Mouse (Mus musculus): ENCODE data around the gene Ebp. TPM values are rescaled to one million over a fixed set of nuclear protein-coding genes. Genes with fewer than 3 reads are reported as not detected.
A peak's percentile ranks its signal among the peaks of the same experiment; 100 is the strongest.

Ebp gene
- polyA plus RNA-seq (2016; fragmentation: Nextera tagmentation; extraction: Ambion mirVana) = 27.7 and 30.9 TPM in 2 replicates

GRCm38 (mm10) chrX:8193419-8193723 lies at the start of gene Ebp:
Gene Ebp (minus strand): TSS chrX:8193512.
- WGBS = 29% methylated on average over 10 of the region's 10 CpGs
- no peaks in the 10 kb centered on the region for H3K4me1 ChIP-seq
- H3K27ac ChIP-seq = peak within 1 kb of the TSS; percentile 88
- H3K36me3 ChIP-seq (replicated peaks) = no peaks in the 10 kb centered on the region
- no peak for DNase-seq (ENCODE audit: extremely low spot score, low spot score)
- no peaks in the 10 kb centered on the region for H3K9me3 ChIP-seq
- H3K27me3 ChIP-seq (ENCODE audit: poor library complexity, severe bottlenecking) = no peaks in the 10 kb centered on the region
- peak within 1 kb of the TSS; percentile 58 for H3K4me3 ChIP-seq

DNA sequence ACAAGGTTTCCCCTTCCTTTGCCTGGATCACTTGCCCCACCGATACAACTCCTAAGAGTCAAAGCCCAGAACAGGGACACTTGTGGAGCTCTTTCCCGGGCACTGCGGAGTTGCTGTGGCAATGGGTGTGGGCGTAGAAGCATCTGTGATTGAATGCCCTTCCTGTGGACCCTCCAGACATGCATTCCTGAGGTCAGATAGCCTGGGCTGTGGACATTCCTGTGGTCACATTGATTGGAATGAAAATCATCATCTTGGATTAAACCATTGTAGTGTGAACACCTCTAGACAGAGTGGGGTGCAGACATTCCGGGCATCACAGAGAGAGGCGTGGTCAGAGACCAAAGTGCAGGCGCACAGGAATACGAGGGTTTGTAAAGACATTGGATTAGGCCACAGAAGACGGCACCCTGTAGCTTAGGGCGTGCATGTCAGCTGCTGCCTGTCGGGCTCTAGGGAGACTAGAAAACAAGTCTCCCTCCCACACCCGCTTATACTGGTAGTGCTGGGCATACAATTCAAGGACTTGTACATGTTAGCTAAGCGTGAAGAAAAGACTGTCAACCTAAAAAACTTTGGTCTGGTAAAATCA lies 45.6 kb upstream of the Ebp start:
- no peak for DNase-seq (ENCODE audit: extremely low spot score, low spot score)
- H3K36me3 ChIP-seq (replicated peaks) = peaks cover 6% of the 10 kb centered on the region; the same call in 1 of the 2 replicates
- H3K27me3 ChIP-seq (ENCODE audit: poor library complexity, severe bottlenecking) = no peaks in the 10 kb centered on the region
- no peak overlapping the region for H3K27ac ChIP-seq
- no peaks in the 10 kb centered on the region for H3K4me1 ChIP-seq
- H3K4me3 ChIP-seq = no peak overlapping the region
- no peaks in the 10 kb centered on the region for H3K9me3 ChIP-seq
- WGBS = 78% methylated on average over 13 of the region's 13 CpGs

- no peaks in the 10 kb centered on the region for H3K27me3 ChIP-seq (ENCODE audit: poor library complexity, severe bottlenecking)
- H3K9me3 ChIP-seq = no peaks in the 10 kb centered on the region
- no peak for DNase-seq (ENCODE audit: extremely low spot score, low spot score)
- no peak overlapping the region for H3K4me3 ChIP-seq
- WGBS = 86% methylated on average over 2 of the region's 2 CpGs
- no peak overlapping the region for H3K27ac ChIP-seq
- H3K36me3 ChIP-seq (replicated peaks) = peaks cover 4% of the 10 kb centered on the region; the same call in 1 of the 2 replicates
- H3K4me1 ChIP-seq = no peaks in the 10 kb centered on the region
These were observed 43.4 kb upstream of the Ebp start for GRCm38 (mm10) chrX:8236704-8237103.

- 71% methylated on average over 3 of the region's 3 CpGs for WGBS
- no peak for DNase-seq (ENCODE audit: extremely low spot score, low spot score)
- no peak overlapping the region for H3K4me3 ChIP-seq
These were observed 40.3 kb upstream of the Ebp start for GRCm38 (mm10) chrX:8233602-8234001.

DNA sequence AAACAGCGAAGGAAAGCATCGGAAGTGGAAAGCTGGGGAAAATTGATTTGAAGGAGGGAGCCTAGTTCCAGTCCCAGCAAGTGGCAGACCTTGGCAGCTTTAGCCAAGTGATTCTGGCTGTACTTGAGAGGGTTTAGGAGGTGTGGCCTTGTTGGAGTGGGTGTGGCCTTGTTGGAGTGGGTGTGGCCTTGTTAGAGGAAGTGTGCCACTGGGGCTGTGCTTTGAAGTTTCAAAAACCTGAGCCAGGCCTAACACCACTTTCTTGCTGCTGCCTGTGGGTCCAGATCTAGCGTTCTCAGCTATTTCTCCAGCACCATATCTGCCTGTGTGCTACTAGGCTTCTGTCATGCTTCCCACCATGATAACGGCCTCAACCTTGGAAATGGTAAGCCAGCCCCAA lies 37.0 kb upstream of the Ebp start:
- WGBS = 71% methylated on average over 4 of the region's 4 CpGs
- H3K4me1 ChIP-seq = no peaks in the 10 kb centered on the region
- H3K9me3 ChIP-seq = no peaks in the 10 kb centered on the region
- H3K27me3 ChIP-seq (ENCODE audit: poor library complexity, severe bottlenecking) = no peaks in the 10 kb centered on the region
- H3K36me3 ChIP-seq (replicated peaks) = no peaks in the 10 kb centered on the region
- no peak overlapping the region for H3K4me3 ChIP-seq
- DNase-seq (ENCODE audit: extremely low spot score, low spot score) = no peak
- H3K27ac ChIP-seq = no peak overlapping the region

More at GRCm38 (mm10) chrX:8233602-8234001, 40.3 kb upstream of the Ebp start:
- H3K27ac ChIP-seq = no peak overlapping the region
- H3K9me3 ChIP-seq = no peaks in the 10 kb centered on the region
- no peaks in the 10 kb centered on the region for H3K36me3 ChIP-seq (replicated peaks)
- no peaks in the 10 kb centered on the region for H3K27me3 ChIP-seq (ENCODE audit: poor library complexity, severe bottlenecking)
- no peaks in the 10 kb centered on the region for H3K4me1 ChIP-seq

DNA sequence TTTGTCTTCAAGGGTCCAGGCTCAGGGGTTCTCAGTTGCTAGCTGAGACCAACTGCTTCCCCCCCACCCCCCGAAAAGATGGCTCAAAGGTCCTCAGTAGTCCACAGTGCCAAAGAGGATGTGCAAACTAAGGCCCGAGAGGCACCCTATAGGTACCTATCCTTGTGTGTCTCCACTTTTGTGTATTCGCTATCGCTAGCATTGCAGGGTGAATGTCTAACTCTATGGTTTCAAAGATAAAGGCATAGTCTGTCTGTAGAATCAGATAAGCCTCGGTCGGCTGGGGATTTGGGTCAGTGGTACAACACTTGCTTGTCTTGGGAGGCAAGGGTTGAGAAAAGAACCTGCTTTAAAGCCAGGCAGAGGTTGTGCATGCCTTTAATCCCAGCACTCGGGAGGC lies 30.2 kb upstream of the Ebp start:
- peaks cover 9% of the 10 kb centered on the region for H3K27me3 ChIP-seq (ENCODE audit: poor library complexity, severe bottlenecking)
- no peaks in the 10 kb centered on the region for H3K4me1 ChIP-seq
- 94% methylated on average over 7 of the region's 7 CpGs for WGBS

GRCm38 (mm10) chrX:8222678-8223421 lies 29.5 kb upstream of the Ebp start:
- no peaks in the 10 kb centered on the region for H3K9me3 ChIP-seq
- H3K36me3 ChIP-seq (replicated peaks) = no peaks in the 10 kb centered on the region
- H3K4me1 ChIP-seq = no peaks in the 10 kb centered on the region
- H3K27me3 ChIP-seq (ENCODE audit: poor library complexity, severe bottlenecking) = peaks cover 15% of the 10 kb centered on the region
- no peak for DNase-seq (ENCODE audit: extremely low spot score, low spot score)
- H3K27ac ChIP-seq = no peak overlapping the region
- no peak overlapping the region for H3K4me3 ChIP-seq
- WGBS = 54% methylated on average over 7 of the region's 7 CpGs

More for the DNA sequence above, 30.2 kb upstream of the Ebp start:
- Histone ChIP-seq H3K27ac (no peak overlapping the region), H3K36me3 (replicated peaks) (no peaks in the 10 kb centered on the region), H3K4me3 (no peak overlapping the region), H3K9me3 (no peaks in the 10 kb centered on the region)
- DNase-seq (ENCODE audit: extremely low spot score, low spot score) = no peak

GRCm38 (mm10) chrX:8222296-8222677 lies 29.0 kb upstream of the Ebp start:
- Histone ChIP-seq H3K9me3 (no peaks in the 10 kb centered on the region), H3K36me3 (replicated peaks) (no peaks in the 10 kb centered on the region), H3K4me1 (no peaks in the 10 kb centered on the region), H3K27me3 (ENCODE audit: poor library complexity, severe bottlenecking) (peaks cover 15% of the 10 kb centered on the region), H3K4me3 (no peak overlapping the region), H3K27ac (no peak overlapping the region)
- DNase-seq (ENCODE audit: extremely low spot score, low spot score) = no peak
- WGBS = 86% methylated on average over 3 of the region's 3 CpGs

DNA sequence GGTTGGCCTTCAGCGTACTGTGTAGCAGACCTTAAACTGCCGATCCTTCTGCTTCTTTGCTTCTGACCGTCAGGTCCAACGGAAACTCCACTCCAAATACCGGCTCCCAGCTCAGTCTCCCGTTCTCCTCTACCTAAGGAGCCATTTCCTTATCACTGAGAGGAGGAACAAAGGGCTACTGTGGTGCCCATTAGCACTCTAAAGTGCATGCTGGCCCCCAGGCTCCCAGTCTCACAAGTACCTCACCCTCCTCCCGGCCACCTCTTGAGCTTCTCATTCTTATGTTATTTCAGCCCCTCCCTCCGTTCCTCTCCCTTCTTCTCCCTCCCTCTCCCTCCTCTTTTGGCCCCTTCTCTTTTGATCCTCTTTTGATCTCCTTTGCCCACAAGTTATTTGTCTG lies 26.3 kb upstream of the Ebp start:
- Histone ChIP-seq H3K9me3 (no peaks in the 10 kb centered on the region), H3K27me3 (ENCODE audit: poor library complexity, severe bottlenecking) (peaks cover 15% of the 10 kb centered on the region), H3K27ac (no peak overlapping the region), H3K4me3 (no peak overlapping the region), H3K36me3 (replicated peaks) (no peaks in the 10 kb centered on the region), H3K4me1 (no peaks in the 10 kb centered on the region)
- 30% methylated on average over 8 of the region's 8 CpGs for WGBS
- DNase-seq (ENCODE audit: extremely low spot score, low spot score) = no peak

DNA sequence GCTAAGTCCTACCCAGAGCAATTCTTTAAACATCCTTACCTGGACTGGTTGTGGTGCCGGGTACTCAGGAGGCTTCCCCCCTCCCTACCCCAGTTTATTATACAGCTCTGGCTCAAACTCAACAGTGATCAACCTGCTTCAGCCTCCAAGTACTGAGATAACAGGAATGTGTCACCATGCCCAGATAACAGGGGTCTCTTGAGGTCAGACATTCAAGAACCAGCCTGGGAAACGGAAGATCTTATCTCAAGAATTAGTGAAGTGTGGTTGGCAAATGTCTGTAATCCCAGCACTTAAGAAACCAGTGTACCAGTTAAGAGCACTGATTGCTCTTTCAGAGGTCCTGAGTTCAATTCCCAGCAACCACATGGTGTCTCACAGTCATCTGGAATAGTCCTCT lies 24.8 kb upstream of the Ebp start:
- WGBS = 64% methylated on average over 2 of the region's 2 CpGs
- DNase-seq (ENCODE audit: extremely low spot score, low spot score) = no peak
- no peak overlapping the region for H3K4me3 ChIP-seq
- H3K4me1 ChIP-seq = no peaks in the 10 kb centered on the region
- peaks cover 15% of the 10 kb centered on the region for H3K27me3 ChIP-seq (ENCODE audit: poor library complexity, severe bottlenecking)
- H3K36me3 ChIP-seq (replicated peaks) = no peaks in the 10 kb centered on the region
- no peaks in the 10 kb centered on the region for H3K9me3 ChIP-seq
- no peak overlapping the region for H3K27ac ChIP-seq

DNA sequence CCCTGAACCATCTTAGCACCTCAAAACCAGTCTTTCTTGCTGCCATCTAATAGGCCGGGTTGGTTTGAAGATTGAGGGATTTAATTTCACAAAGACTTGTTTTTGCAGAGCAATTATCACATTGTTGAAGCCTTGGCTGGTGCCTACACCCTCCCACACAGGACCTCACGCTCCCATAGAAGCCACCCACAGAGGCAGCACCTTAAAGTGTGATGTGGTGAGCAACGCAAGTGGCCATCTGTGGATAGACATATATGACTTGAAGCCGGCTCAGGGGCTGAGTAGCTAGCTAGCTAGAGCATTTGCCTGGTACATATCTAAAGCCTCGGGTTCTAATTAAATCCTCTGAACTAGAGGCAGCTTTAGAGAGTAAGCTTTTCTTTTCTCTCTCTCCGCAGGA lies 24.1 kb upstream of the Ebp start:
- no peaks in the 10 kb centered on the region for H3K9me3 ChIP-seq
- DNase-seq (ENCODE audit: extremely low spot score, low spot score) = no peak
- no peaks in the 10 kb centered on the region for H3K36me3 ChIP-seq (replicated peaks)
- H3K4me3 ChIP-seq = no peak overlapping the region
- H3K27me3 ChIP-seq (ENCODE audit: poor library complexity, severe bottlenecking) = peaks cover 15% of the 10 kb centered on the region
- H3K4me1 ChIP-seq = no peaks in the 10 kb centered on the region
- 37% methylated on average over 6 of the region's 6 CpGs for WGBS
- H3K27ac ChIP-seq = no peak overlapping the region

- Histone ChIP-seq H3K27ac (no peak overlapping the region), H3K9me3 (no peaks in the 10 kb centered on the region), H3K27me3 (ENCODE audit: poor library complexity, severe bottlenecking) (no peaks in the 10 kb centered on the region), H3K36me3 (replicated peaks) (no peaks in the 10 kb centered on the region), H3K4me1 (no peaks in the 10 kb centered on the region), H3K4me3 (no peak overlapping the region)
- DNase-seq (ENCODE audit: extremely low spot score, low spot score) = no peak
- 85% methylated on average over 7 of the region's 7 CpGs for WGBS
These were observed 18.3 kb upstream of the Ebp start for GRCm38 (mm10) chrX:8211490-8212207.

DNA sequence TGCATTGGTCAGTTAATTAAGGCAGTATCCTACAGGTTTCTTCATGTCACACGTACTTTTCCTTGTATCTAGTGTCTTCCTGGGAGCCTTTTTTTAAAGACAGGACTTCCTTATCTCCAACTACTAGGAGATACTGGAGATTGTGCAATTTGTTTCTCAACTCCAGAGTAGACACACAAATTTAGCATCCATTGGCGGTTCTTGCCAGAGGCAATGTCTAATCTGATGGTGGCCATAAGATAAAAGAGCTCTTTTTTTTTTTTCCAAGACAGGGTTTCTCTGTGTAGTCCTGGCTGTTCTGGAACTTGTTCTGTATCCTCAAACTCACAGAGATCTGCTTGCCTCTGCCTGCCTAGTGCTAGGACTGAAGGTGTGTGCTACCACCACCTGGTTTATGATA lies 16.4 kb upstream of the Ebp start:
- Histone ChIP-seq H3K4me1 (peaks cover 4% of the 10 kb centered on the region), H3K36me3 (replicated peaks) (no peaks in the 10 kb centered on the region), H3K4me3 (no peak overlapping the region), H3K27ac (no peak overlapping the region), H3K9me3 (peaks cover 3% of the 10 kb centered on the region; the same call in 1 of the 2 replicates), H3K27me3 (ENCODE audit: poor library complexity, severe bottlenecking) (peaks cover 6% of the 10 kb centered on the region; the same call in 1 of the 2 replicates)
- 73% methylated on average over 2 of the region's 2 CpGs for WGBS
- no peak for DNase-seq (ENCODE audit: extremely low spot score, low spot score)

All from forebrain, embryonic 10.5 days (tissue).